Mouse (Mus musculus): ENCODE results near the gene Oser1. TPM values are rescaled to one million over a fixed set of nuclear protein-coding genes. Genes with fewer than 3 reads are reported as not detected.
A peak's percentile ranks its signal among the peaks of the same experiment; 100 is the strongest.

Gene Oser1
- total and polyA plus RNA-seq, 3 experiments = 29.0 to 44.9 (median 38.1) TPM

GRCm38 (mm10) chr2:163422895-163423660 lies 1.4 kb downstream of the Oser1 start:
- H3K4me1 ChIP-seq (ENCODE audit: control insufficient read depth in 1 of 2, insufficient read depth in 2 of 2) = peaks cover 2 to 12% of the 10 kb centered on the region in 2 experiments; a peak in 3 of 4 replicates
- H3K36me3 ChIP-seq (replicated peaks in 1 of 2; ENCODE audit: control insufficient read depth in 1 of 2, insufficient read depth in 1 of 2, low read length in 1 of 2) = peaks cover 2 to 17% of the 10 kb centered on the region in 2 experiments
- in situ Hi-C loops (cut with MboI; ENCODE audit: low pct_ligation_motif_present, low pct_unique_long_range_greater_than_20kb, low sequenced_read_pairs) = no loop called here
- no peaks in the 10 kb centered on the region for H3K9me3 ChIP-seq (replicated peaks; ENCODE audit: low read length)
- H3K27me3 ChIP-seq (replicated peaks) = no peaks in the 10 kb centered on the region
- no peak overlapping the region for H3K4me3 ChIP-seq (replicated peaks in 1 of 3; ENCODE audit: low read depth in 2 of 3, low read length in 2 of 3, poor library complexity in 1 of 3)
- TF ChIP-seq PAX5 (IDR thresholded peaks at IDR 0.05; ENCODE audit: low read length) = no peak
- no peak for TF ChIP-seq RCOR1 (conservative IDR thresholded peaks at IDR 0.05; ENCODE audit: low read depth, low read length)
- H3K27ac ChIP-seq (ENCODE audit: insufficient read depth, low read depth) = no peak overlapping the region
- no peak overlapping the region for H3K9ac ChIP-seq (ENCODE audit: insufficient read depth, low read depth)
- peaks cover 11% of the 10 kb centered on the region for H3K79me2 ChIP-seq (replicated peaks; ENCODE audit: control insufficient read depth, extremely low read depth, insufficient read depth, poor library complexity, severe bottlenecking)
- DNase-seq (ENCODE audit: extremely low read depth) = no peak
- H3K4me2 ChIP-seq (ENCODE audit: insufficient read depth, low read depth, poor library complexity, severe bottlenecking) = no peak overlapping the region
- dilution Hi-C loops (cut with MboI; ENCODE audit: extremely low pct_ligation_motif_present, extremely low pct_unique_long_range_greater_than_20kb, low sequenced_read_pairs) = no loop called here

- H3K9ac ChIP-seq (ENCODE audit: insufficient read depth, low read depth) = peak overlapping the region; percentile 84
- H3K9me3 ChIP-seq (replicated peaks; ENCODE audit: low read length) = no peaks in the 10 kb centered on the region
- peaks cover 33% of the 10 kb centered on the region for H3K79me2 ChIP-seq (replicated peaks; ENCODE audit: control insufficient read depth, extremely low read depth, insufficient read depth, poor library complexity, severe bottlenecking)
- in situ Hi-C loops (cut with MboI; ENCODE audit: low pct_ligation_motif_present, low pct_unique_long_range_greater_than_20kb, low sequenced_read_pairs) (no loop called here), dilution Hi-C loops (cut with MboI; ENCODE audit: extremely low pct_ligation_motif_present, extremely low pct_unique_long_range_greater_than_20kb, low sequenced_read_pairs) (no loop called here)
- peaks cover 2 to 23% of the 10 kb centered on the region in 2 experiments for H3K36me3 ChIP-seq (replicated peaks in 1 of 2; ENCODE audit: control insufficient read depth in 1 of 2, insufficient read depth in 1 of 2, low read length in 1 of 2)
- TF ChIP-seq MEF2A (IDR thresholded peaks at IDR 0.05; ENCODE audit: borderline replicate concordance, low read depth, low read length) (no peak), EP300 (IDR thresholded peaks at IDR 0.05; ENCODE audit: low read length) (no peak), HCFC1 (IDR thresholded peaks at IDR 0.05; ENCODE audit: low read depth, low read length) (no peak), SIN3A (IDR thresholded peaks at IDR 0.05; ENCODE audit: low read length) (no peak), NRF1 (IDR thresholded peaks at IDR 0.05; ENCODE audit: low read depth, low read length) (no peak)
- no peak overlapping the region for H3K27ac ChIP-seq (ENCODE audit: insufficient read depth, low read depth)
- H3K4me1 ChIP-seq (ENCODE audit: control insufficient read depth in 1 of 2, insufficient read depth in 2 of 2) = peaks cover 9 to 28% of the 10 kb centered on the region in 2 experiments
- peak overlapping the region; percentile 92 to 95 (median 95) for H3K4me3 ChIP-seq (replicated peaks in 1 of 3; ENCODE audit: low read depth in 2 of 3, low read length in 2 of 3, poor library complexity in 1 of 3)
- DNase-seq (ENCODE audit: extremely low read depth) = peak; percentile 17
- no peaks in the 10 kb centered on the region for H3K27me3 ChIP-seq (replicated peaks)
- H3K4me2 ChIP-seq (ENCODE audit: insufficient read depth, low read depth, poor library complexity, severe bottlenecking) = peak overlapping the region; percentile 99
These were observed 4.1 kb downstream of the Oser1 start for GRCm38 (mm10) chr2:163420366-163420886.

- Histone ChIP-seq H3K4me1 (ENCODE audit: control insufficient read depth in 1 of 2, insufficient read depth in 2 of 2) (peaks cover 9 to 28% of the 10 kb centered on the region in 2 experiments), H3K36me3 (replicated peaks in 1 of 2; ENCODE audit: control insufficient read depth in 1 of 2, insufficient read depth in 1 of 2, low read length in 1 of 2) (peaks cover 6 to 32% of the 10 kb centered on the region in 2 experiments), H3K27me3 (replicated peaks) (no peaks in the 10 kb centered on the region), H3K9ac (ENCODE audit: insufficient read depth, low read depth) (peak overlapping the region; percentile 84), H3K79me2 (replicated peaks; ENCODE audit: control insufficient read depth, extremely low read depth, insufficient read depth, poor library complexity, severe bottlenecking) (peaks cover 35% of the 10 kb centered on the region), H3K27ac (ENCODE audit: insufficient read depth, low read depth) (peak overlapping the region; percentile 38), H3K4me3 (replicated peaks in 1 of 3; ENCODE audit: low read depth in 2 of 3, low read length in 2 of 3, poor library complexity in 1 of 3) (peak overlapping the region; percentile 92 to 97 (median 95)), H3K4me2 (ENCODE audit: insufficient read depth, low read depth, poor library complexity, severe bottlenecking) (peak overlapping the region; percentile 99; the same call in 1 of the 2 replicates), H3K9me3 (replicated peaks; ENCODE audit: low read length) (no peaks in the 10 kb centered on the region)
- dilution Hi-C loops (cut with MboI; ENCODE audit: extremely low pct_ligation_motif_present, extremely low pct_unique_long_range_greater_than_20kb, low sequenced_read_pairs) (no loop called here), in situ Hi-C loops (cut with MboI; ENCODE audit: low pct_ligation_motif_present, low pct_unique_long_range_greater_than_20kb, low sequenced_read_pairs) (loop anchor here (10.0 kb wide), 1 partner anchor 325 kb away; no protein-coding TSS in a partner anchor)
- DNase-seq (ENCODE audit: extremely low read depth) = peak; percentile 99
- TF ChIP-seq RCOR1 (conservative IDR thresholded peaks at IDR 0.05; ENCODE audit: low read depth, low read length) (no peak), TBP (conservative IDR thresholded peaks at IDR 0.05; ENCODE audit: low read depth, low read length) (0 out of 2 replicates have a peak, but pooled peaks have one; percentile 29), MYC (IDR thresholded peaks at IDR 0.05; ENCODE audit: low read depth, low read length) (peak; percentile 67; the same call in 1 of the 2 replicates), MAZ (IDR thresholded peaks at IDR 0.05; ENCODE audit: low read depth, low read length) (peak; percentile 92), CHD1 (IDR thresholded peaks at IDR 0.05; ENCODE audit: low read depth, low read length) (no peak), UBTF (IDR thresholded peaks at IDR 0.05; ENCODE audit: low read depth, low read length) (no peak), KAT2A (IDR thresholded peaks at IDR 0.05; ENCODE audit: insufficient replicate concordance, low read length) (peak; percentile 31; the same call in 1 of the 2 replicates), SMC3 (IDR thresholded peaks at IDR 0.05; ENCODE audit: low read depth, low read length) (no peak), GABPA (IDR thresholded peaks at IDR 0.05; ENCODE audit: insufficient replicate concordance, low read depth, low read length) (no peak), IRF4 (IDR thresholded peaks at IDR 0.05; ENCODE audit: low read depth, low read length) (no peak), ZMIZ1 (IDR thresholded peaks at IDR 0.05; ENCODE audit: low read depth, low read length) (peak; percentile 79), RAD21 (IDR thresholded peaks at IDR 0.05; ENCODE audit: low read depth, low read length) (no peak), ZNF384 (IDR thresholded peaks at IDR 0.05; ENCODE audit: low read depth, low read length) (peak; percentile 45; the same call in 1 of the 2 replicates), POLR2A (IDR thresholded peaks at IDR 0.05; ENCODE audit: low read depth, low read length) (peak; percentile 76), NRF1 (IDR thresholded peaks at IDR 0.05; ENCODE audit: low read depth, low read length) (peak; percentile 90), EP300 (IDR thresholded peaks at IDR 0.05; ENCODE audit: low read length) (no peak), MXI1 (IDR thresholded peaks at IDR 0.05; ENCODE audit: low read depth, low read length) (peak; percentile 97)
These were observed 5.0 kb downstream of the Oser1 start for GRCm38 (mm10) chr2:163419346-163420045.

Measured in CH12.LX (cell line).